Mouse (Mus musculus) small intestine, adult 2 months (tissue): ENCODE data around the gene Nanos3.

Experiments
- CTCF ChIP-seq: fragments of 200-500 bp; IDR thresholded peaks from 2 replicates; pipeline ENCODE4 v1.5.1; 2012; ENCODE audit warnings: low read depth, mild to moderate bottlenecking, control low read depth, inconsistent platforms, low read length, moderate library complexity, mixed read lengths; ENCODE audit not compliant: insufficient replicate concordance, insufficient read length; ENCODE audit errors: extremely low read depth
- POLR2A ChIP-seq: fragments of 200-500 bp; IDR thresholded peaks from 2 replicates; pipeline ENCODE4 v1.6.1; 2012; ENCODE audit warnings: low read depth, mild to moderate bottlenecking, control low read depth, inconsistent platforms, low read length, moderate library complexity

DNA sequence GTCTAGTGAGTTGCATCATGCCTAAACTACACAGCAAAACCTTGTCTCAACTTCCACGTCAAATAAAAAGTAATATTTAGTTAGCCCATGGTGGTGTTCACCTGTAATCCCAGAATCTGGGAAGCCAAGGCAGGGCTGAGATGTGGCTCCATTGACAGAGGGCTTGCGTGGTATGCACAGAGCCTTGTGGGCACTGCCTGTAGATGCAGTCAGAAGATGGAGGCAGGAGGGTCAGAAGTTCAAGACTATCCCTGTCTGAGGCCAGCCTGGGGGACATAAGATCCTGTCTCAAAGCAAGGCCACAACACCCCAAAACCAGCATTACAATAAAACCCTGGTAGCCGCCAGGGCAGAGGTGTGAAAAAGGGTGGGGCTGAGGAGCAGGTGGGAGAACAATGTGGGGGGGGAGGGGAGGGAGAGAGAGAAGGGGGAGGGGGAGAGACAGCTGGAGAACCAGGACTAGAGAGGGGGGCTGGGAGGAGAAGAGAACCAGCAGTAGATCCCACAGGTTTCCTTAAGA is 9.3 kb upstream of the Nanos3 start:
- TF ChIP-seq POLR2A, result no peak
- TF ChIP-seq CTCF, result no peak
